Mouse (Mus musculus) ES-E14 (cell line): Measurements from ENCODE around the gene Kitl. TPM values are rescaled to one million over a fixed set of nuclear protein-coding genes. Genes with fewer than 3 reads are reported as not detected.

Experiments
- DNase-seq: peaks from one replicate; pipeline ENCODE4 v3.0.0-alpha.2; 2013; ENCODE audit warnings: low read depth, low spot score
- H3K27ac ChIP-seq: 2 replicates; pipeline ENCODE4 v1.5.1; 2012; ENCODE audit warnings: low read depth, mild to moderate bottlenecking, low read length, moderate library complexity, mixed read lengths; ENCODE audit not compliant: poor library complexity, insufficient read depth, severe bottlenecking
- H3K36me3 ChIP-seq: 2 replicates; pipeline ENCODE4 v1.6.1; 2012; ENCODE audit warnings: mild to moderate bottlenecking, low read length, moderate library complexity, mixed read lengths; ENCODE audit not compliant: control insufficient read depth, poor library complexity, insufficient read depth, severe bottlenecking
- H3K4me1 ChIP-seq, 2 experiments: fragments of 150-350 bp in 1 of 2; sonication (generic) in 1 of 2; 2 replicates each; pipeline ENCODE4 v1.6.1; 2012; ENCODE audit warnings: low read length in 2 of 2, mild to moderate bottlenecking in 1 of 2, mixed read lengths in 1 of 2; ENCODE audit not compliant: control insufficient read depth in 2 of 2, insufficient read depth in 2 of 2, poor library complexity in 1 of 2
- H3K4me3 ChIP-seq, 2 experiments: fragments of 150-350 bp in 1 of 2; sonication (generic) in 1 of 2; 2 replicates each; pipeline ENCODE4 v1.5.1; 2012; ENCODE audit warnings: low read length in 2 of 2, low read depth in 1 of 2, mild to moderate bottlenecking in 1 of 2, mixed read lengths in 1 of 2; ENCODE audit not compliant: insufficient read depth in 1 of 2, poor library complexity in 1 of 2, severe bottlenecking in 1 of 2
- H3K9ac ChIP-seq: 2 replicates; pipeline ENCODE4 v1.6.1; 2012; ENCODE audit warnings: low read depth, mild to moderate bottlenecking, low read length, mixed read lengths; ENCODE audit not compliant: poor library complexity, insufficient read depth, severe bottlenecking
- H3K9me3 ChIP-seq: fragments of 150-350 bp; sonication (generic); 2 replicates; pipeline ENCODE4 v1.6.1; 2012; ENCODE audit warnings: low read depth, mild to moderate bottlenecking, low read length; ENCODE audit not compliant: control insufficient read depth, insufficient read depth
- CHD2 ChIP-seq: IDR thresholded peaks from 2 replicates; pipeline ENCODE4 v1.6.1; 2014; ENCODE audit warnings: mild to moderate bottlenecking, low read depth, low read length, inconsistent platforms
- HCFC1 ChIP-seq: IDR thresholded peaks from 2 replicates; pipeline ENCODE4 v1.6.1; 2012; ENCODE audit warnings: low read length, inconsistent platforms, borderline replicate concordance; ENCODE audit not compliant: insufficient read depth
- MAFK ChIP-seq: IDR thresholded peaks from 2 replicates; pipeline ENCODE4 v1.6.1; 2014; ENCODE audit warnings: mild to moderate bottlenecking, low read depth, low read length, inconsistent platforms; ENCODE audit not compliant: insufficient read depth
- ZC3H11A ChIP-seq: IDR thresholded peaks from 2 replicates; pipeline ENCODE4 v1.6.1; 2012; ENCODE audit warnings: low read depth, mild to moderate bottlenecking, inconsistent platforms, low read length, borderline replicate concordance
- ZNF384 ChIP-seq: IDR thresholded peaks from 2 replicates; pipeline ENCODE4 v1.6.1; 2012; ENCODE audit warnings: low read depth, low read length, inconsistent platforms
- in situ Hi-C, 2 experiments: fragments of 600-800 bp; cut with MboI; formaldehyde crosslinking; loops; one replicate each; pipeline ENCODE4 v1.15.1; 2025; ENCODE audit warnings: low sequenced_read_pairs in 2 of 2, inconsistent platforms in 1 of 2; ENCODE audit not compliant: unreplicated experiment in 2 of 2
- total RNA-seq: library from RNA; depleted of rRNA; stranded (reverse); fragments of 300-350 nt; gene quantifications from 2 replicates; pipeline ENCODE4 v1.2.3, GENCODE M21; 2012

Kitl gene
- total RNA-seq, 1 experiment, result 8.7 TPM

DNA sequence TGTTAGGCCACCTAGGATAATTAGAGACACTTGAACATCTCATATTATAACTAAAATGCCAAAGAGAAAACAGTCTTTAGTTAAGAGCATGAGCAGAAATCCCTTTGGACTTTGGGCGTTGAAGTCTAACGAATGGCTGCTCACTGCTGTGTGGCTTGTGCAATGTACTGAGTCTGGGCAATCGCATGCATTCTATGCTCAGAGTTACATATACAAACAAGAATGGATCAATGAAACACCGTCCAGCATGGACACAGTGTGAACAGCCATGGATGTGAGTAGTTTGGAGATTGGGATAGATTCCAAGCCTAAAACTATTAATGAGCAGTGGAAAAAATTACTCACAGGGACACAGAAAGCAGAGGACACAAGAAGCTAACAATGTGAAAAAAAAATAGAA is 116.2 kb downstream of the Kitl start:
- DNase-seq, result no peak

GRCm38 (mm10) chr10:100132304-100132703 is 116.9 kb downstream of the Kitl start:
- Histone ChIP-seq H3K4me1 (no peaks in the 10 kb centered on the region), H3K9ac (no peak overlapping the region), H3K9me3 (no peaks in the 10 kb centered on the region), H3K4me3 (no peak overlapping the region), H3K27ac (no peak overlapping the region), H3K36me3 (no peaks in the 10 kb centered on the region)
- DNase-seq, result no peak
- in situ Hi-C loops, result no loop called here
- TF ChIP-seq CHD2, result no peak
- TF ChIP-seq ZNF384, result no peak
- no peak for TF ChIP-seq HCFC1
- TF ChIP-seq MAFK, result no peak
- TF ChIP-seq ZC3H11A, result no peak

More for the DNA sequence above, 116.2 kb downstream of the Kitl start:
- TF ChIP-seq ZC3H11A (no peak), HCFC1 (no peak), MAFK (no peak), ZNF384 (no peak), CHD2 (no peak)
- Histone ChIP-seq H3K4me3 (no peak overlapping the region), H3K4me1 (no peaks in the 10 kb centered on the region), H3K9me3 (no peaks in the 10 kb centered on the region), H3K36me3 (no peaks in the 10 kb centered on the region), H3K9ac (no peak overlapping the region), H3K27ac (no peak overlapping the region)
- in situ Hi-C loops, result no loop called here

GRCm38 (mm10) chr10:100138552-100138951 is 123.1 kb downstream of the Kitl start:
- Histone ChIP-seq H3K27ac (no peak overlapping the region), H3K9ac (no peak overlapping the region), H3K4me1 (no peaks in the 10 kb centered on the region), H3K9me3 (no peaks in the 10 kb centered on the region), H3K36me3 (no peaks in the 10 kb centered on the region), H3K4me3 (no peak overlapping the region)
- no peak for DNase-seq
- in situ Hi-C loops, result no loop called here
- TF ChIP-seq MAFK (no peak), ZNF384 (no peak), CHD2 (no peak), ZC3H11A (no peak), HCFC1 (no peak)

- no peaks in the 10 kb centered on the region for H3K4me1 ChIP-seq
- no peaks in the 10 kb centered on the region for H3K36me3 ChIP-seq
- no peak overlapping the region for H3K4me3 ChIP-seq
- H3K9me3 ChIP-seq, result no peaks in the 10 kb centered on the region
- H3K27ac ChIP-seq, result no peak overlapping the region
- H3K9ac ChIP-seq, result no peak overlapping the region
- DNase-seq, result no peak
- TF ChIP-seq ZC3H11A (no peak), CHD2 (no peak), MAFK (no peak), ZNF384 (no peak), HCFC1 (no peak)
- in situ Hi-C loops, result no loop called here
Measured at GRCm38 (mm10) chr10:100148123-100148522, 132.7 kb downstream of the Kitl start.
